Mouse (Mus musculus): ENCODE data around the gene Zfp109.
A peak's percentile ranks its signal among the peaks of the same experiment; 100 is the strongest.
"Not testable (repeated sequence)": the region's sequence is repeated elsewhere in the genome, so short reads cannot be mapped to it uniquely, and the experiment has no call there.

Zfp109 gene

GRCm38 (mm10) chr7:24237040-24237791 is at the start of gene Zfp109:
Gene Zfp109 (minus strand): TSS chr7:24237560.
- peak; percentile 68 to 69 for DNase-seq

DNA sequence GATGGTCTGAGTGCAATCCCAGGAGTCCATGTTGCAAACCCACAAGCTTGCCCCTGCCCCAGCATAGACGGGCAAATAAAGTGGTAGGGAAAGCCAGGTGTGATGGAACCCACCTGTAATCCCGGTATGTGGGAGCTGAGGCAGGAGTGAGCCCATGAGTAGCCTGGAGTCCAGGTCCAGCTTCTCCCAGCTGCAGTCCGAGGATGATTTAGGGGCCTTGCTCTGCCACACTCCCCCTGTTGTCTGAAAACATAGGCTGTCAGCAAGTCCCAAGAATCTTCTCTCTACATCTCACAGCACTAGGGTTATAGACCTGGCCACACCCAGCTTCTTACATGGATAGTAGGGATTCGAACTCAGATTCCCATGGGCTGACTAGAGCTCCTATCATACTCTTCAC is 49.6 kb upstream of the Zfp109 start:
- DNase-seq, result no peak

GRCm38 (mm10) chr7:24286090-24286489 is 48.7 kb upstream of the Zfp109 start:
- no peak for DNase-seq

DNA sequence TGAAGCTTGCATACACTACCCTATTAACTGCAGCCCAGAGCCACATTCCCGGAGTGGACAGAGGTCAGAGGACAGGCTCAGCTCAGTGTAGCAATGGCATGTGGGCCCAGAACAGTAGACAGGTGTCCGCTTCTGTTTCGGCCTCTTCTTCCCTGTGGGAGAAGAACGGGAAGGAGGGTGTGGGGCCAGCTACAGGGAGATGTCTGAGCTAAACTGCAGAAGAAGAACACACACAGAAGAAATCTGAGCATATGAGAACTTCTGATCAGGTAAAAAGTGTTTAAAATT is 43.4 kb upstream of the Zfp109 start:
- DNase-seq, result no peak

DNA sequence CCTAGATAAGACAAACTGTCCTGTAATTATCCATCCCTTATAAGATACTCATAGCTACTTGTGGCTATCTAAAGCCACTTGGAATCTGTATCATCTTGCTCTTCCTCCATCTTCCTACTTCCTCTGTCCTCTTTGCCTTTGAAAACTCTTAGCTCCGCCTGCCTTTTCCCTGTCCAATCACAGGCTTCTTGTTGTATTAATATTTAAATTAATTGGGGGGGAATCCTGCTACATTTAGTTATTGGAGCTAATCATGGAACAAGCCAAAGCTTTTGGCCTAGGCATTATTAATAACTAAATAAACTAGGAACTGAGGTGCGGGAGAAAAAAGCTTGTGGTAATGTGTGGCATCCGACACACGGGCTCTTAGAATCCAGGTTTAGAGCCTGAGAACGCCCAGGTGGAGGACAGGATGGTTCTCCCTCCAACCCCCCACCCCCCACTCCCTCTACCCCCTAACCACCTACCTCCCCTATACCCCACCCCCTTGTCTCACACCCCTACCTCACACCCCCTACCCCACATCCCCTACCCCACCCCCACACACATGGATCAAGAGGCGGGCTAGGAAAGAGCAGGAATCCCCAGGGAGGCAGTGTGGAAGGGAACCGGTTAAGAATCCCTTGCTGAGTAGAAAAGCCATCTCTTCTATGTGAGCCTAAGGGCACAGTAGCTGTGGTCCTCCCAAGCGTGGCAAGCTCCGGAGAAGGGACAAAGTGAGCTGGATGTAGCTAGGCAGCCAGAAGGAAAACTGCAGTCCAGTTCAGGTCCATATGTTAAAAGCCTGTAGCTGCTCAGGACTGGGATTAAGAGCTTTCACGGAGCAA is 42.9 kb upstream of the Zfp109 start:
- DNase-seq, result no peak

- DNase-seq, result not testable (repeated sequence)
Observed at GRCm38 (mm10) chr7:24278771-24279170, 41.4 kb upstream of the Zfp109 start.

DNA sequence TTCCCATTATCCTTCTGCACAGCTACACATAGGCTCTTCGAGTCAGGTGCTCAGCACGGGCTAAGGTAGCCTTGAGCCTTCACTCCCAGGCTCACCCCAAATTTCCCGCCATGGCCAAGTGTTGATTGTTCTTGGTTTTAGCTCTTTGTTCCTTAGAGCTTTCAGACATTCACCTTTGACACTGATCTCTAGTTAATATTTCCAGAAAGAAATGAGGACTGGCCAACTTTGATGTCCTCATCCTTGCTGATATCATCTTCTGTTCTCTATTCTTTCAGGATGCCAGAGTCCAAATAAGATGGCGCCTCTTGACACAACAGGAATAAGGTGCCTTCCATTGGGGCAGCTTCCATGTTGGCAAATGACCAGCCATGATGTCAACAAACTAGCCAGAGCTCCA is 37.1 kb upstream of the Zfp109 start:
- no peak for DNase-seq

- DNase-seq, result no peak
Observed at GRCm38 (mm10) chr7:24271191-24271590, 33.8 kb upstream of the Zfp109 start.

- peak; percentile 80 to 83 for DNase-seq
Observed at GRCm38 (mm10) chr7:24270288-24270672, 32.9 kb upstream of the Zfp109 start, which contains the start of gene Zfp93. Gene Zfp93 (plus strand): TSS chr7:24270420.

DNA sequence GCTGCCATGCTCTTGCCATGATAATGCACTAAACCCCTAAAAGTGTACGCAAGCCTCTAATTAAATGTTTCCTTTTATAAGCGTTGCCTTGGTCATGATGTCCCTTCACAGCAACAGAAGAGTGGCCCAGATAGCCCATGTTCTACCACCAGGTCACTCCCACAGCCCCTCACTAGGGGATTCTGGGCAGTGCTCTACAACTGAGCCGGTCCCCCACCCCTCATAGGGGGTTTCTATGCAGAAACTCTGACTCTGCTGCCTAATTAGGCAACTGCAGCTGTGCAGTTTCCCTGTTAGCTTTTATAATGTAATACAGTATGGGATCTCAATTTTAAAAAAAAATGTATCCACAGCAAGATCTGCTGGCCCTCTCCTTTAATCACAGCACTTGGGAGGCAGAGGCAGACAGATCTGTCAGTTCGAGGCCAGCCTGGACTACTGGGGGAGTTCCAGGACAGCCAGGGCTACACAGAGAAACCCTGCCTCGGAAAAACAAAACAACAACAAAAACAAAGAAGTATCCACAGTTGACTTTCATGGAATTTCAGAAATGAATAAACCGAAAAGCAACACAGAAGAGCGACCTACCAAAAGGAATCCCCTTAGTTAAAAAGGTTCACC is 32.4 kb upstream of the Zfp109 start:
- no peak for DNase-seq

- DNase-seq, result no peak
Observed at GRCm38 (mm10) chr7:24269256-24269655, 31.9 kb upstream of the Zfp109 start.

- no peak for DNase-seq
Observed at GRCm38 (mm10) chr7:24268176-24269155, 31.1 kb upstream of the Zfp109 start.

- DNase-seq, result no peak
Observed at GRCm38 (mm10) chr7:24260000-24260312, 22.6 kb upstream of the Zfp109 start.

- no peak for DNase-seq
Observed at GRCm38 (mm10) chr7:24259306-24259999, 22.1 kb upstream of the Zfp109 start.

DNA sequence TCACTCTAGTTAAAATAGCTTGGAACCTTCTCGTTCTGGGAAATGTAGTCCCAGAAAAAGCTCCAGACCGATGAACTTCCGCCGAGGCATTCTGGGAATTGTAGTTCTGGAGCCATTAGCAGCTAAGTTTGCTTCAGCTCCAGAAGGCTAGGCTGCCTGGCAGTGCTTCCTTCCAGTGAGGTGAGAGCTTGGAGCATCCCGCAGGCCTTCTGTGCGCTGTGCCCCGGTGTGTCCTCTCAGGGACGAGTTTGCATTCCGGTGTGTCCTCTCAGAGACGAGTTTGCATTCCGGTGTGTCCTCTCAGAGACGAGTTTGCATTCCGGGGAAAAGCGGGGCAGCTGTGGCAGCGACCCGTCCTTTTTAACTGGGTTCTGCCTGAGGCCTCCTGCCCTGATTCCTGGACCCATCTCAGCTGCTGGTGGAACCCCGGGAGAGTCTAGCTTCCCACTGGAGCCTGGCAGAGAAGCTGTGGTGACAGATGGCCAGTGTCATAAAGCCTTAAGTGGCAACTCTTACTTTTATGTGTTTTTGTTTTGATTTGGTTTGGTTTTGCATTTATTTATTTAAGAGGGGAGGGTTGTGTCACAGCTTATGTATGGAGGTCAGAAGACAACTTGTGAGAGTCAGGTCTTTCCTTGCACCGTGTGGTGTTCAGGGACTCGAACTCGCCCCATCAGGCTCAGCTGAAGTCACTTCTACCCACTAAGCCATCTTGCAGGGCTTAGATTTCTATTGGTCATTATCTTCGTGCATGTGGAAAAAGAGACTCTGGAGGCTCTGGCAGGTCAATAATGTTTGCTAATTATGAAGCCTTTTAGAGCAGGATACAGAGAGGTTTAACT is 17.5 kb upstream of the Zfp109 start, which contains the start of gene Zfp108:
TSS of gene Zfp108 (plus strand) at position 162 of the 842 bp plus-strand sequence.
- DNase-seq, result peak; percentile 85 to 88

DNA sequence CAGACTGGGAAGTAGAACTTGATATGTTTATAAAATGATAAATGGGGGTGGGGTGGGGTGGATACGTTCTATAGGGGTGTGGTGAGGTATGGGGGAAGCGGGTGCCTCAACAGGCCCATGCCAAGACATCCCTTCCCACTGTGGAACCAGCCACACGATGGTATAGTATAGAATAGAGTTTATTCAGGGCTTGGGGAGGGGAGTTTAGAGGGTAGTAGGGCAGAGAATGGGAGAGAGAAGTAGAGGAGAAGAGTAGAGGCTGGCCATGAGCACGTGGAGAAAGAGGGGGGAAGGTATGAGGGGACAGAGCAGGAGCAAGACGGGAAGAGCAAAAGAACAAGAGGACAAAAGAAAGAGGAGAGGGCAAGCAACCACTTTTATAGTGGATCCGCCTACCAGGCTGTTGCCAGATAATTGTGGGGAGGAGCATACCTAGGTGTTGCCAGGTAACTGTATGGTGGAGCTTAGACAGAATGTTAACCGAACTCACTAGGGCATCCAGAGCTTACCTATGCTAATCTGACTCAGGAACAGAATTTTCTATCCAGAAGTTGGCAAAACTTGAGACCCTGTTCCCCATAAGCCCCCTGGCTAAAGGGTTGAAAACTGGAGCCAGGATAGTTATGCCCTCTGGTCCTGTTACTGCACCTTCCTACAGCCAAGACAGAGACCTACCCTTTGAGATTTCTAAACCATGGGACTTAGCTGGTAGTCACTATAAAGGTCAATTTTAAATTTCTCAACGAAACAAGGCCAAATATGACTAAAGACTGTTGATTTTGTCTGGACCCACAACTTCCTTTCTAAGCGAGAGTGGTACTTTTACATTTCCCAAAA is 16.6 kb upstream of the Zfp109 start:
- DNase-seq, result peak in 1 of 2 experiments; percentile 10

- no peak for DNase-seq
Observed at GRCm38 (mm10) chr7:24211343-24211742, 26.0 kb downstream of the Zfp109 start, which contains the start of gene Zfp111. Gene Zfp111 (minus strand): TSS chr7:24211443.

GRCm38 (mm10) chr7:24210296-24210695 is 27.1 kb downstream of the Zfp109 start:
- DNase-seq, result no peak

DNA sequence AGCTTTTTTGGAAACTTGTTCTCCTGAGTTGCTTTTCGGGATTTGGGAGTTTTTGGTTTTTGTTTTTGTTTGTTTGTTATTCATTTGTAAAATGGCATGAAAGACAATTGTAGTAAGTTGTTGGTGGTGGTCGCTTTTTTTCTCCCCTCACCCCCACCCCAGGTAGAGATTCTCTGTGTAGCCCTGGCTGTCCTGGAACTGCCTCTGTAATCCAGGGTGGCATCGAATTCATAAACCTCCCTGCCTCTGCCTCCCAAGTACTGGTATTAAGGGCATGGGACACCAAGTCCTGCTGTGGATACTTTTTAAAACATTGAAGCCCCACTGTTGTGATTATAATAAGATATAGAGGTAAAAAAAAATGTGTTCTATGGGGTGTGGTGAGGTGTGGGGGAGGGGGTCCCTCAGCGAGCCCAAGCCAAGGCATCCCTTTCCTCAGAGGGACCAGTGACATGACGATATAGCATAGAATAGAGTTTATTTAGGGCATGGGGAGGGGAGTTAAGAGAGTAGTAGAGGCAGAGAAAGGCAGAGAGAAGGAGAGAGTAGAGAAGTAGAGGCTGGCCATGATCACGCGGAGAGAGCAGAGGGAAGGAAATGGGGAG is 29.0 kb downstream of the Zfp109 start:
- DNase-seq, result no peak

Measured in cerebellum, postnatal 36 days (tissue).